Mouse (Mus musculus): ENCODE data around the gene Pdrg1. TPM values are rescaled to one million over a fixed set of nuclear protein-coding genes. Genes with fewer than 3 reads are reported as not detected.

Pdrg1 gene
- polyA plus RNA-seq, 1 experiment = 18.4 TPM

DNA sequence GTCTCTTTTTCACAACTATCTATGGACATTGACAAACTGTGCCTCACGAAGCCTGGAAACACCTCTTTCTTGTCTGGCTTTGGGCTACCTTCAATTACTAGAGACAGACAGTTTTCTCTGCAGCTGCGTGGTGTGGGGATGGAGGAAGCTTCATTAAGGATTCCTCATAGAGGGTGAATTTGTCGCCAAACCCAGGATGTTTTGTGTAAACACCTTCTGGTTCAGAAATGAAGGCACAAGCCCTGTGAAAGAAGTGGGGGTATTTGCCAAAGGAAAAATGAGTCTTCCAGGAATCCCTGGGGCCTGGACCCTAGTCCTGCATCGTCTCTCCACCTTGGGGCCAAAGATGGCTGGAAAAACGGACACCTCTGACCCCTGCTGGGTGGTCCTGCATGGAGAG lies 1.6 kb upstream of the Pdrg1 start:
- no peaks in the 10 kb centered on the region for H3K27me3 ChIP-seq (ENCODE audit: control insufficient read depth, insufficient read depth, low read length)
- H3K27ac ChIP-seq (ENCODE audit: insufficient read depth, low read depth, low read length) = no peak overlapping the region
- peaks cover 11% of the 10 kb centered on the region for H3K36me3 ChIP-seq (ENCODE audit: control insufficient read depth, insufficient read depth, low read length)
- 39% methylated on average over 5 of the region's 5 CpGs for WGBS
- no peaks in the 10 kb centered on the region; the same call in 1 of the 2 replicates for H3K4me1 ChIP-seq (ENCODE audit: control insufficient read depth, insufficient read depth, insufficient read length, low read length)
- no peak for TF ChIP-seq CTCF (IDR thresholded peaks at IDR 0.05; ENCODE audit: extremely low read depth, insufficient read length, insufficient replicate concordance, low read depth, low read length)
- TF ChIP-seq POLR2A (IDR thresholded peaks at IDR 0.05; ENCODE audit: low read depth, low read length) = no peak
- H3K4me3 ChIP-seq (ENCODE audit: low read depth, low read length) = no peak overlapping the region

DNA sequence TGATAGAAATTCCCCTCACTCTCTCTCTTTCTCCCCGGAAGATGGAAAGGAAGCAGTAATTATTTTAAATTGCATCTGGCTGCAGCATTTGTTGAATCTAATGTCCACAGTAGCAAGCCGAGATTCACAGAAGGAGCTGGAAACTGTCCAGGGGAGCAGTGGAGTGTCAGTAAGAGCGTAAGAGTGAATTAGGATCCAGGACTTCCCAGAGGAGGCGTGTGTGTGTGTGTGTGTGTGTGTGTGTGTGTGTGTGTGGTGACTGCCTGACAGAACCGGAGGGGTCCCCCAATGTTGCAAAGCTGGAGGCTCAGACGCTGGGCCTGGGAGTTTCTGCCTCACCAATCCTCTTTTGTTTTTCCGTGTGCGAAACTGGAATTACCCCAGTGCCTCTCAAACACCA lies 577 bp upstream of the Pdrg1 start:
- H3K27me3 ChIP-seq (ENCODE audit: control insufficient read depth, insufficient read depth, low read length) = no peaks in the 10 kb centered on the region
- H3K4me3 ChIP-seq (ENCODE audit: low read depth, low read length) = no peak overlapping the region
- 33% methylated on average over 8 of the region's 8 CpGs for WGBS
- peaks cover 16% of the 10 kb centered on the region for H3K36me3 ChIP-seq (ENCODE audit: control insufficient read depth, insufficient read depth, low read length)
- no peaks in the 10 kb centered on the region; the same call in 1 of the 2 replicates for H3K4me1 ChIP-seq (ENCODE audit: control insufficient read depth, insufficient read depth, insufficient read length, low read length)
- H3K27ac ChIP-seq (ENCODE audit: insufficient read depth, low read depth, low read length) = no peak overlapping the region
- no peak for TF ChIP-seq CTCF (IDR thresholded peaks at IDR 0.05; ENCODE audit: extremely low read depth, insufficient read length, insufficient replicate concordance, low read depth, low read length)
- no peak for TF ChIP-seq POLR2A (IDR thresholded peaks at IDR 0.05; ENCODE audit: low read depth, low read length)

DNA sequence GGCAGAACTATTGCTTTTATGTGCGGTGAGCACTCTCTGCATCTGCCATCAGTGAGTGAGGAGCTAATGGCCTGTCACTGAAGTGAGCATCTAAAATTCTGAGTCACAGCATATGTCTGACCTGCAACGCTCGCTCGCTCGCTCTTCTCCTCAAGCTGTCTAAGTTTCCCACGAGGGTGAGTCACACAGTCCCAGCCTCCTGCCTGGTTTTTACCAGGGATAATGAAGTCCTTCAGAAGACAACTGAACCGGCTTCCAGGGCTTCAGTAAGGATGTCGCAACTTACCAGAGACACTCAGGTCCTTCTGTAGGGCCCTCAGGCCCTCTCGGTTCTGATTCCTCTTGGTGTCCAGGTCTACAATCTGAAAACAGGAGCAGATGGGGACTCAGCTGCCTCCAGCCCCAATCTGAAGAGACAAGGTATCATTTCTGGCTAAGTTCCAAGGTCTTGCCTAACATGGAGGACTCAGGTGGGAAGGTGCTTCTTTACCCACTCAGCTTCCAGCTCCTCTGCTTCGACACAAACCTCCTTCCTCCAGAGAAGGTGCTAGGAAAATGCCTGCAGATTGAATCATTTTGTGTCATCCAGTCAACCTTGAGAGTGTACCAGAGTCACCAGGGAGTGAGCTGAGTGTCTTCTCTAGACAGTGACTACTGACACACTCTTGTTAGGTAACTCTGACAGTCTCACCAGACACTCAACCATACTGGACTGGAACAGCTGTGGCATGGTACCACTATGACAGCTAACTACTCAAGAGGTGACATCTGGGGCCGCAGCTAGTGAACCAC lies 1.3 kb downstream of the Pdrg1 start:
- Histone ChIP-seq H3K36me3 (ENCODE audit: control insufficient read depth, insufficient read depth, low read length) (peaks cover 32% of the 10 kb centered on the region), H3K4me3 (ENCODE audit: low read depth, low read length) (no peak overlapping the region), H3K4me1 (ENCODE audit: control insufficient read depth, insufficient read depth, insufficient read length, low read length) (no peaks in the 10 kb centered on the region; the same call in 1 of the 2 replicates), H3K27ac (ENCODE audit: insufficient read depth, low read depth, low read length) (no peak overlapping the region), H3K27me3 (ENCODE audit: control insufficient read depth, insufficient read depth, low read length) (no peaks in the 10 kb centered on the region)
- TF ChIP-seq POLR2A (IDR thresholded peaks at IDR 0.05; ENCODE audit: low read depth, low read length) = no peak
- no peak for TF ChIP-seq CTCF (IDR thresholded peaks at IDR 0.05; ENCODE audit: extremely low read depth, insufficient read length, insufficient replicate concordance, low read depth, low read length)
- WGBS = 80% methylated on average over 11 of the region's 11 CpGs

DNA sequence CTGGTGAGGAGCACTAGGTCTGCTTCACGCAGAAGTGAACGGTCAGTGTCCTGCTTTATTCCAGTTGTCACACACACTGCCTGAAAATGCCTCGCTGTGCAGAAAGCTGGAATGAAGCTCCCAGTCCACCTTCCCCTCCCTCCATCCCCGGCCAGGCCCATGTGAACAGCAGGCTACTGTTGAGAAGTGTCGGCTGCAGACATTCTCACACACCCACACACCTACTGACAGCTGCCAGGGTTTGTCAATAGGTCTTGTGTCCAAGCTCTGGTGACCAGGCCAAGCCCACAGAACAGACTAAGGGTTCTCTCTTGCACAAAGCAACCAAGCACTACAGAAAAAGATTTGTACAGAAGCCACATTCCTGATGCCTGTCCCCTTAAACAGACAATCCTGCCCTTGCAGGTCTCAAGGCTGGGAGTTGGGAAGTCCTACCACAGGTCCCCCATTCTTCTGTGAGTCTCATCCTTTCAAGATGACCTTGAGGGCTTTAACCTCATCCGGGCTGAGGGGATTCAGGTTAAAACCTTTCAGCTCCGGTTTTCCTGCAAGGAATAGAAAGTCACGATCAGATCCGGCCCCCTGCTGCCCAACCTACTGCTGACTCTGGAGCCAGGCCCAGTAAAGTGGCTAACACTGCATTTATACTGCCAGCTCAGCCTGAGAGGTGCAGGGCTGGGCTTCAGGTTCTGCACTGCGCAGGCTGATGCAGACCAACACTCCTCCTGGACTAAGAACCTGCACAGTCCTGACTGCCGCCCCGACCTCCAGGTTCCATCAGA lies 5.8 kb downstream of the Pdrg1 start:
- Histone ChIP-seq H3K4me1 (ENCODE audit: control insufficient read depth, insufficient read depth, insufficient read length, low read length) (no peaks in the 10 kb centered on the region; the same call in 1 of the 2 replicates), H3K27ac (ENCODE audit: insufficient read depth, low read depth, low read length) (no peak overlapping the region), H3K4me3 (ENCODE audit: low read depth, low read length) (no peak overlapping the region), H3K36me3 (ENCODE audit: control insufficient read depth, insufficient read depth, low read length) (peaks cover 40% of the 10 kb centered on the region), H3K27me3 (ENCODE audit: control insufficient read depth, insufficient read depth, low read length) (no peaks in the 10 kb centered on the region)
- WGBS = 90% methylated on average over 12 of the region's 12 CpGs
- no peak for TF ChIP-seq CTCF (IDR thresholded peaks at IDR 0.05; ENCODE audit: extremely low read depth, insufficient read length, insufficient replicate concordance, low read depth, low read length)
- TF ChIP-seq POLR2A (IDR thresholded peaks at IDR 0.05; ENCODE audit: low read depth, low read length) = no peak

DNA sequence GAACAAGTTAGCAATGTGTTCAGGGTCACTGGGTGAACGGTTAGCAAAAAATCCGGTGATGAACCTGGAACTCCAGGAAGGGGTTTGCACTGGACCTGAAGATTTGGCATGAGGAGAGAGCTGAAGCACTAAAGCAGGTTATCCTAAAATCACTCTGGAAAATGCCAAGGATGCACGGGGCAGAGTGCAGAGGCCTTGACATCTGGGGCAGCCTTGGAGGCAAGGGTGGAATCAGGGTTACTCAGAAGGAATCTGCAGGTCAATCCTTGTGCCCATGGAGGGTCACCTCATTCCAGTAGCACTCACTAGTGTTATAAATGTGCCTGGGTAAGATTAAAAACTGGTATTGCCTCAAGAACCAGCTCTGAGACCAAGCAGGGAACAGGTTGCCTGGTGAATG lies 9.2 kb downstream of the Pdrg1 start:
- Histone ChIP-seq H3K36me3 (ENCODE audit: control insufficient read depth, insufficient read depth, low read length) (peaks cover 25% of the 10 kb centered on the region), H3K27ac (ENCODE audit: insufficient read depth, low read depth, low read length) (no peak overlapping the region), H3K4me1 (ENCODE audit: control insufficient read depth, insufficient read depth, insufficient read length, low read length) (no peaks in the 10 kb centered on the region), H3K27me3 (ENCODE audit: control insufficient read depth, insufficient read depth, low read length) (no peaks in the 10 kb centered on the region), H3K4me3 (ENCODE audit: low read depth, low read length) (no peak overlapping the region)
- WGBS = 90% methylated on average over 3 of the region's 3 CpGs
- TF ChIP-seq CTCF (IDR thresholded peaks at IDR 0.05; ENCODE audit: extremely low read depth, insufficient read length, insufficient replicate concordance, low read depth, low read length) (no peak), POLR2A (IDR thresholded peaks at IDR 0.05; ENCODE audit: low read depth, low read length) (no peak)

DNA sequence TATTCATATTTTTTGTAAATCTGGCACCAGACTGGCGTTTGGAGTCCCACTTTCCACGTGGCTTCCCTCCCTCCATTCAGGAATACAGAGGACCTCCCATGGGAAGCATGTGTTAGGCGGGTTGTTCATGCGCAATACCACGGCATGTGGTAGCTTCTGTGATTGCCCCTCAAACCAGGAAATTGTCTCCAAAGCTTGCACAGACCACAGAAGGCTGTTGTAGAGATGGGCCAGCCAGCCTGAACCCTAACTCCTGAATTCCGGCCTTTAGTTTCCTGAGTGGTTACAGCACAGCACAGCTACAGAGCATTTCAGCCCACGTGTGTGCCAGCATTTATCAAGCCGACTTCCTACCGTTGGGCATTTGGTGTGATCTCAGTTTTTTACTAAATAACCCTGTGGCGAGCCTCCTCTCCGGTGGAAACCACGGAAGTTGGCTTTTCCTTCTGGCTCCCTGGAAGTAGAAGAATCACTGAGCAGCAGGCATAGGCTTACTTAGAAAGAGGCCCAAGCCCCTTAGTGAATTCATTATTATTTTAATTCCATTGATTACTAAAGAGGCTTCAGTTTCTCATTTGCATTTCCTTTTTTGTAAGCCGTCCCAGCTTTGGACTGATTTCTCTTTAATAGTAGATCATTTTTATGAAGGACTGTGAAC lies 11.4 kb downstream of the Pdrg1 start:
- H3K4me1 ChIP-seq (ENCODE audit: control insufficient read depth, insufficient read depth, insufficient read length, low read length) = no peaks in the 10 kb centered on the region
- no peak for TF ChIP-seq POLR2A (IDR thresholded peaks at IDR 0.05; ENCODE audit: low read depth, low read length)
- peaks cover 7% of the 10 kb centered on the region for H3K36me3 ChIP-seq (ENCODE audit: control insufficient read depth, insufficient read depth, low read length)
- no peak overlapping the region for H3K4me3 ChIP-seq (ENCODE audit: low read depth, low read length)
- 54% methylated on average over 13 of the region's 13 CpGs for WGBS
- no peak overlapping the region for H3K27ac ChIP-seq (ENCODE audit: insufficient read depth, low read depth, low read length)
- no peaks in the 10 kb centered on the region for H3K27me3 ChIP-seq (ENCODE audit: control insufficient read depth, insufficient read depth, low read length)
